Mouse (Mus musculus): ENCODE results near the gene Dpp4.

Gene Dpp4

GRCm38 (mm10) chr2:62411211-62412080, 585 bp downstream of the Dpp4 start:
- peak; percentile 5 for DNase-seq (ENCODE audit: extremely low read depth, insufficient read length, low spot score)

GRCm38 (mm10) chr2:62408701-62409201, 3.3 kb downstream of the Dpp4 start:
- DNase-seq (ENCODE audit: extremely low read depth, insufficient read length, low spot score), result no peak

GRCm38 (mm10) chr2:62408216-62408615, 3.8 kb downstream of the Dpp4 start:
- DNase-seq (ENCODE audit: extremely low read depth, insufficient read length, low spot score), result no peak

GRCm38 (mm10) chr2:62403556-62404135, 8.4 kb downstream of the Dpp4 start:
- no peak for DNase-seq (ENCODE audit: extremely low read depth, insufficient read length, low spot score)

- DNase-seq (ENCODE audit: extremely low read depth, insufficient read length, low spot score), result no peak
Measured at GRCm38 (mm10) chr2:62401011-62401410, 11.0 kb downstream of the Dpp4 start.

GRCm38 (mm10) chr2:62399832-62400231, 12.2 kb downstream of the Dpp4 start:
- no peak for DNase-seq (ENCODE audit: extremely low read depth, insufficient read length, low spot score)

- DNase-seq (ENCODE audit: extremely low read depth, insufficient read length, low spot score), result no peak
Measured at GRCm38 (mm10) chr2:62399361-62399760, 12.7 kb downstream of the Dpp4 start.

- DNase-seq (ENCODE audit: extremely low read depth, insufficient read length, low spot score), result no peak
Measured at GRCm38 (mm10) chr2:62398115-62398875, 13.7 kb downstream of the Dpp4 start.

GRCm38 (mm10) chr2:62397661-62398060, 14.4 kb downstream of the Dpp4 start:
- no peak for DNase-seq (ENCODE audit: extremely low read depth, insufficient read length, low spot score)

- no peak for DNase-seq (ENCODE audit: extremely low read depth, insufficient read length, low spot score)
Measured at GRCm38 (mm10) chr2:62396799-62397198, 15.2 kb downstream of the Dpp4 start.

- no peak for DNase-seq (ENCODE audit: extremely low read depth, insufficient read length, low spot score)
Measured at GRCm38 (mm10) chr2:62394800-62395199, 17.2 kb downstream of the Dpp4 start.

GRCm38 (mm10) chr2:62392098-62392497, 19.9 kb downstream of the Dpp4 start:
- no peak for DNase-seq (ENCODE audit: extremely low read depth, insufficient read length, low spot score)

- no peak for DNase-seq (ENCODE audit: extremely low read depth, insufficient read length, low spot score)
Measured at GRCm38 (mm10) chr2:62390961-62391461, 21.0 kb downstream of the Dpp4 start.

- DNase-seq (ENCODE audit: extremely low read depth, insufficient read length, low spot score), result no peak
Measured at GRCm38 (mm10) chr2:62390305-62390704, 21.7 kb downstream of the Dpp4 start.

GRCm38 (mm10) chr2:62388841-62389240, 23.2 kb downstream of the Dpp4 start:
- DNase-seq (ENCODE audit: extremely low read depth, insufficient read length, low spot score), result no peak

GRCm38 (mm10) chr2:62383196-62383595, 28.8 kb downstream of the Dpp4 start:
- no peak for DNase-seq (ENCODE audit: extremely low read depth, insufficient read length, low spot score)

GRCm38 (mm10) chr2:62382440-62382839, 29.6 kb downstream of the Dpp4 start:
- DNase-seq (ENCODE audit: extremely low read depth, insufficient read length, low spot score), result no peak

GRCm38 (mm10) chr2:62381756-62382155, 30.3 kb downstream of the Dpp4 start:
- no peak for DNase-seq (ENCODE audit: extremely low read depth, insufficient read length, low spot score)

- DNase-seq (ENCODE audit: extremely low read depth, insufficient read length, low spot score), result no peak
Measured at GRCm38 (mm10) chr2:62373692-62374091, 38.3 kb downstream of the Dpp4 start.

GRCm38 (mm10) chr2:62370048-62370447, 42.0 kb downstream of the Dpp4 start:
- DNase-seq (ENCODE audit: extremely low read depth, insufficient read length, low spot score), result no peak
